Mouse (Mus musculus) macrophage (primary cell): Measurements from ENCODE around the gene P2rx2. TPM values are rescaled to one million over a fixed set of nuclear protein-coding genes. Genes with fewer than 3 reads are reported as not detected.

Experiments used
- polyA plus RNA-seq: library from polyadenylated mRNA; stranded (reverse); fragments of 250-400 nt; gene quantifications from 3 replicates; pipeline ENCODE4 v1.2.4, GENCODE M21; 2018; ENCODE audit warnings: inconsistent platforms

Gene P2rx2
- polyA plus RNA-seq, 1 experiment from 2014 or later = not detected

Other genes starting within 250 kb of the P2rx2 start
- gene Gm35315, start 248.8 kb downstream of the P2rx2 start, polyA plus RNA-seq = 0.06 to 0.51 TPM (median 0.10 TPM) in 3 replicates
- 0.06 to 0.07 TPM in 2 of 3 replicates, not detected in the other for gene Plcxd1, start 243.2 kb downstream of the P2rx2 start, polyA plus RNA-seq
- gene Gtpbp6, start 235.0 kb downstream of the P2rx2 start, polyA plus RNA-seq = 5.6 to 22.4 TPM (median 15.8 TPM) in 3 replicates
- 2.0 to 5.7 TPM (median 2.3 TPM) in 3 replicates for gene Zfp605, start 233.1 kb downstream of the P2rx2 start, polyA plus RNA-seq
- 26.2 to 38.4 TPM (median 30.9 TPM) in 3 replicates for gene Chfr, start 207.4 kb downstream of the P2rx2 start, polyA plus RNA-seq
- gene Golga3, start 166.5 kb downstream of the P2rx2 start, polyA plus RNA-seq = 22.1 to 29.2 TPM (median 23.3 TPM) in 3 replicates
- 22.8 to 37.6 TPM (median 32.0 TPM) in 3 replicates for gene Ankle2, start 112.2 kb downstream of the P2rx2 start, polyA plus RNA-seq
- 13.1 to 37.7 TPM (median 18.8 TPM) in 3 replicates for gene Pgam5, start 73.3 kb downstream of the P2rx2 start, polyA plus RNA-seq
- gene Pxmp2, start 57.0 kb downstream of the P2rx2 start, polyA plus RNA-seq = 1.5 to 1.8 TPM (median 1.5 TPM) in 3 replicates
- 0.57 to 14.9 TPM (median 4.5 TPM) in 3 replicates for gene Pole, start 56.9 kb downstream of the P2rx2 start, polyA plus RNA-seq
- gene Lrcol1, start 1.5 kb upstream of the P2rx2 start, polyA plus RNA-seq = not detected in 3 replicates
- 10.0 to 18.7 TPM (median 11.8 TPM) in 3 replicates for gene Fbrsl1, start 105.3 kb upstream of the P2rx2 start, polyA plus RNA-seq
- 0.30 to 0.43 TPM in 2 of 3 replicates, not detected in the other for gene Galnt9, start 201.1 kb upstream of the P2rx2 start, polyA plus RNA-seq